Mouse (Mus musculus): ENCODE data around the gene Supt20.

The Supt20 gene

GRCm38 (mm10) chr3:54692202-54693055 is at the start of gene Supt20:
Supt20 (plus strand) TSS chr3:54692807.
- peak; percentile 86 to 88 for DNase-seq (ENCODE audit: low spot score in 2 of 2)

GRCm38 (mm10) chr3:54642851-54643250 is 49.8 kb upstream of the Supt20 start:
- DNase-seq (ENCODE audit: low spot score in 2 of 2), result no peak

- no peak for DNase-seq (ENCODE audit: low spot score in 2 of 2)
Observed at GRCm38 (mm10) chr3:54647583-54647982, 45.0 kb upstream of the Supt20 start.

DNA sequence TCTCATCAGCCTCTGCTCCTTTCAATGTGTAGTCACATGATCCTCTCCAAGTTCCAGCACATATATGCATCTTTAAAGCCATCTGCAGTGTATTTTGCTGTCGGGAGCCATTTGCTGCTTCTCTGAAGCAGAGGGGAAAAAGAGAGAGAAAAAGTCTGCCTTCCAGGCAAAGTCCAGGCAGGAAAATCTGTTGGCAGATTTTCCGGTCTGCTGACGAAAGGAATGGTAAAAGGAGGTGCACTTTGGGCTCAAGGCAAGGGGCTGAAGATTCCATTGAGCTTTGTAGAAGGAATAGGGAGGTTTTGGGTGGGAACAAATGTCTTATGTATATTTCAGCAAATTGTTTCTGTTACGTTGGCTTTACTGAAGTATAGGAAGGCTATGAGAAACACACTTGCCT is 41.0 kb upstream of the Supt20 start:
- no peak for DNase-seq (ENCODE audit: low spot score in 2 of 2)

DNA sequence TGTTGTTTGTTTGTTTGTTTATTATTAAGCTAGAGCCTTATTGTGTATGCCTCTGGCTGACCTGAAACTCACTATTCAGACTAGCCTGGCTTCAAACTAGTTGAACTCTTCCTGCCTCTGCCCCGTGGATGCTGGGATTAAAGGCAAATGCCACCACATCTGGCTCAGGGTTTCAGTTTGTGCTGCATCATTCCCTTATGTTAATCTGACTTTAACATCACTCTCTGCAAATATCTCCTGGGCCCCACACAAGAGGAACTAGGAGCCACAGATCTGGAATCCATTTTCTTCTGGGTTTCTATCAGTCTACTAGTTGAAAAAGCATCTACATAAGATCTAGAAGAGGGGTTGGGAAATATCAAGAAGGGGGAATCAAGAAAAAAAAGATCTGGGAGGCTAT is 38.4 kb upstream of the Supt20 start:
- DNase-seq (ENCODE audit: low spot score in 2 of 2), result no peak

GRCm38 (mm10) chr3:54657090-54657489 is 35.5 kb upstream of the Supt20 start:
- no peak for DNase-seq (ENCODE audit: low spot score in 2 of 2)

GRCm38 (mm10) chr3:54657888-54658626 is 34.5 kb upstream of the Supt20 start:
- DNase-seq (ENCODE audit: low spot score in 2 of 2), result no peak

- no peak for DNase-seq (ENCODE audit: low spot score in 2 of 2)
Observed at GRCm38 (mm10) chr3:54659736-54660135, 32.9 kb upstream of the Supt20 start.

GRCm38 (mm10) chr3:54662411-54662810 is 30.2 kb upstream of the Supt20 start:
- no peak for DNase-seq (ENCODE audit: low spot score in 2 of 2)

DNA sequence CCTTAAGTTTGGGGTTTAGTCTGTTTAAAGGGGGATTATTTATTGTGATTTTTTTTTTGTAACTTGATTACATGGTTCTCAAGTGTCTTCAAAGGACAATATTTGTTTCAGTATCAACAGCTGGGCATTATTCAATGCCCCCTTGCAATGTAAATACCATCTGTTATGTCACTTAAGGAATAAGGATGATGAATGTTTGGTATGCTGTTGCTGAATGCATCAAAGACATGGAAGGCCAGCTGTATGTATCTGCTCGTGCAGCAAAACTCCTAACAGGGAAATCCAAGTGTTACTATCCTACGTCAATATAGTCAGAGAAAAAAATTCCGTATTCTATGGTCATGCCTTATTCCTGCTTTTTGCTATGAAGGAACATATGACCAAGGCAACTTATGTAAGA is 24.5 kb upstream of the Supt20 start:
- no peak for DNase-seq (ENCODE audit: low spot score in 2 of 2)

DNA sequence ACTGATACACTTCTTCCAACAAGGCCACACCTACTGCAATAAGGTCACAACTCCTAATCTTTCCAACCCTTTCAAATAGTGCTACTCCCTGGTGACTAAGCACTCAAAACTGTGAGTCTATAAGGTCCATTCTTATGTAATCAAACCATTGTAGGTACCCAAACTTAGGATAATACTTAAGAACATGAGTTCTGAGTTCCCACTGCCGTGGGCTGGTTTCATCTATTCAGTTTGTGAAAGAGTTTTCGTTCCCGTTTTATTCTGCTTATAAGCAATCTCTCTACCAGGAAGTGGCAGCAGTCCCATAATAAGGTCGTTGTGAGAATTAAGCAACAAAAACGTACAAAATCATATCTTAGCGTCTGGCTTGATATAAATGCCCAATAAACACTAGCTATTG is 23.9 kb upstream of the Supt20 start:
- no peak for DNase-seq (ENCODE audit: low spot score in 2 of 2)

DNA sequence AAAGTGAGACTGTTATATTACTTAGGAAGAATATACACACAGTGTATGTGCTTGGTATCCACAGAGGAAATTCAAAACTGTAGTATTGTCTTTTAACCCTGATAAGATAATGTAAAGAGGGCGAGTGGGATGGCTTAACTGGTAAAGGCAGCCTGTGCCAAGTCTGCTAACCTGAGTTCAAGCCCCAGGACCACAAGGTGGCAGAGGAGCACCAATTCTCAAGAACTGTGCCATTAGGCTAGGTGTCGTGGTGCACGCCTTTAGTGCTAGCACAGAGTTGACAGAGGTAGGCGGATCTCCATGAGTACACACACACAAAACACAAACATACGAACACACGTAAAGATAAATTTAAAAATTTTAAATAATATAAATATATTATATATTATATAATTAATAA is 23.0 kb upstream of the Supt20 start:
- DNase-seq (ENCODE audit: low spot score in 2 of 2), result no peak

- DNase-seq (ENCODE audit: low spot score in 2 of 2), result no peak
Observed at GRCm38 (mm10) chr3:54672111-54672510, 20.5 kb upstream of the Supt20 start.

DNA sequence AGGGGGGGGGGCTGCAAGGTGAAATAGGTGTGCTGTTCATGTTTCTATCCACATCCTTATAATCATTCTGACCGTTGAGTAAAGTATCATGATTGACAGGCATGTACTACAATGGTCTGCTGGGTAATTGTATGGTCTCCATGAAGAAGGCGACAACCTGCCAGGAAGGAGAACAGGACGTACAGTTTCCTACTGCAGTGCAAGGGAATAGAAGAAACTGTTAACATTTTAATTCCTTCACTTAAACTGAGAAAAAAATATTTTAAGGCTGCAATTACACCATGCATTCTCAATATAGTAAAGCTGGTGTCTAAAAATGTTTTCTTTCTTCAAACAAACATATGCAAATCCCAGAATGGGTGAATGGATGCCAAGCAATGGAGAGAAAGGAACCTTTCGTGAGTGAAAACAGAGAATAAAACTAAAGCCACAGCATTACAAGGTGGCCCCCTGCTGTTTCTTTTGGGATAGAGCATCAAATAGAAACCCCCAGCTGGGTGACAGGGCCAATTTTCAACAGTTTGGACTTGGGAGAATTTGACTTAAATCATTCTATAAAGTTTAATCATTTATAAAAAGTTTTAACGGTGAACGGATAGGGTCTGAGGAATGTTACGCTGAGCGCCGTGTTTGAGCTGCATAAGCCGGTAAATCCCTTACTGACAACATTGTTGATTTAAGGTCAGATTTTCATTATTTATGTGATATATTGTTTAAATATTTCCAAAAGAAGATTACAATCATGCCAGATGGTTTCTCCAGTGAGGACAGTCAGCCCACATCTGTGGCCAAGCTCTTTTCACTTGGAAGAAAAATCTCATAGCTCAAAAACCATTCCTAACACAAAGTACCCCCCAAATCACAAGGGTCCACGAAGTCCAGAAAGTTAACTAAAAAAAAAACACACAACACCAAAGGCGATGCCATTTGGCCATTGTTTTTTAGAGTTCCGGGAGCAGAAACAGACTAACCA is 19.8 kb upstream of the Supt20 start:
- peak in 1 of 2 experiments; percentile 20 for DNase-seq (ENCODE audit: low spot score in 2 of 2)

GRCm38 (mm10) chr3:54676818-54677217 is 15.8 kb upstream of the Supt20 start:
- no peak for DNase-seq (ENCODE audit: low spot score in 2 of 2)

- no peak for DNase-seq (ENCODE audit: low spot score in 2 of 2)
Observed at GRCm38 (mm10) chr3:54681310-54682204, 11.1 kb upstream of the Supt20 start.

- no peak for DNase-seq (ENCODE audit: low spot score in 2 of 2)
Observed at GRCm38 (mm10) chr3:54685202-54685601, 7.4 kb upstream of the Supt20 start.

- DNase-seq (ENCODE audit: low spot score in 2 of 2), result peak in 1 of 2 experiments; percentile 29
Observed at GRCm38 (mm10) chr3:54687245-54687644, 5.4 kb upstream of the Supt20 start.

DNA sequence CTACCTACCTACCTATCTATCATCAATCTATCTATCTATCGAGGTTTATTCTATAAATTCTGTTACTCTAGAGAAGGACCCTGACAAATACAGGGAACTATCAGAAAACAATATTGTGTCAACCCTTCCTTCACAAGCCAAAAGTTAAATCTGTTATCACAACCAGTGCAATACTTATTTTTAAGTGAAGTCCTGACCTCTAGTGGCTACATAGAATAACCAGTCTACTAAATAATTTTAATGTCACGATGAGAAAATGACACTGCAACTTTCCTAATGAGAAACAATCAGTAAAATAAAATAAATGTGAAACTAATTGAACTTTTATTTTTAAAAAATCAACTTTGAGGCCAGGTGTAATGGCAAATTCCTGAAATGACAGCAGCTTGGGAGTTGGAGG is 3.5 kb upstream of the Supt20 start:
- no peak for DNase-seq (ENCODE audit: low spot score in 2 of 2)

- DNase-seq (ENCODE audit: low spot score in 2 of 2), result no peak
Observed at GRCm38 (mm10) chr3:54693056-54693415, 429 bp downstream of the Supt20 start.

DNA sequence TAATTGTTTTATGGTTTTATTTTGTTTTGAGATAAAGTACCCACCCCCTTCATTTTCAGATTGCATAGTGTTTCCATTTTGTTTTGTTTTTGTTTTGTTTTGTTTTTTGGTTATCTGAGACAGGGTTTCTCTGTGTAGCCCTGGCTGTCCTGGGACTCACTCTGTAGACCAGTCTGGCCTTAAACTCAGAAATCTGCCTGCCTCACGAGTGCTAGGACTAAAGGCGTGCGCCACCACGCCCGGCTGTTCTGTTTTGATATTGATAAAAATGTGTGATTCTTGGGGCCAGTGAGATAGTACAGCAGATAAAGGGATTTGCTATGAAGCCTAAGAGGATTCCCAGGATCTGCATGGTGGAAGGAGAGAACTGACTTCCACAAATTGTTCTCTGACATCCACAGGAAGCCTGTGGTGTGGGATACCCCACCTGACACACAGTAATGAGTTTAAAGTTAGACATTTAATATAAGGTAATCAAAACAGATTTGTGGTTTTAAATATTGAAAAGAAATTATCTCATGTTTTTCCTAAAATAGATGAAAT is 7.2 kb downstream of the Supt20 start:
- no peak for DNase-seq (ENCODE audit: low spot score in 2 of 2)
